Mouse (Mus musculus): ENCODE results near the gene Gm3543.
"Not testable (repeated sequence)": the region's sequence is repeated elsewhere in the genome, so short reads cannot be mapped to it uniquely, and the experiment has no call there.

DNA sequence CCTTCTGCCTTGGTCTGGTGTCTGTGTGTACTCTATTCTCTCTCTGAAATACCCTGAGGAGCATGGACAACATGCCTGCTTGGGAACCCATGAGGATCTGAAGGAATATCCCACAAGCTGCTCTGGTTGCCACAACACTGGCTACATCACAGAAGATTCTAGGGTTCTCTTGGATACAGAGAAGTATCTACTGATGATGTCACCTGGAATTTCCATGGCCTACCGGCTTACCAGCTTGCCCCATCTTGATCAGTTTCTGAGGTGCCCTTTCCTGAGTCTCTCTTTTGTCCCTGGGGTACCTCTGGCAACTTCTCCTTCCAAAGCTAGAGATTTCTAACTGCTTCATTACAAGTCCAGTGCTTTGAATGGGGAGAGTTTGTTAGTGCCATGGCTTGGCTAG, 15.3 kb downstream of the Gm3543 start, which contains the start of gene Gm6401:
- not testable (repeated sequence) for TF ChIP-seq CTCF (IDR thresholded peaks at IDR 0.05; ENCODE audit: low read depth); EP300 (optimal IDR thresholded peaks at IDR 0.05)
